Mouse (Mus musculus): ENCODE results near the gene Zfp668. TPM values are rescaled to one million over a fixed set of nuclear protein-coding genes. Genes with fewer than 3 reads are reported as not detected.

The Zfp668 gene
- 11.2 and 11.3 TPM in 2 replicates for polyA plus RNA-seq (2016; fragmentation: Nextera tagmentation; extraction: Ambion mirVana)

GRCm38 (mm10) chr7:127876467-127877348, at the start of gene Zfp668:
TSS of gene Zfp668 (minus strand) at chr7:127876828.
- H3K36me3 ChIP-seq = peaks cover 62% of the 10 kb centered on the region
- H3K9ac ChIP-seq = peak within 1 kb of the TSS; percentile 98
- H3K4me2 ChIP-seq = peak within 1 kb of the TSS; percentile 89
- WGBS (ENCODE audit: insufficient replicate concordance) = under 1% methylated on average over 60 of the region's 60 CpGs
- H3K4me3 ChIP-seq = peak within 1 kb of the TSS; percentile 97
- H3K4me1 ChIP-seq = peaks cover 42% of the 10 kb centered on the region
- H3K9me3 ChIP-seq (replicated peaks) = peaks cover 40% of the 10 kb centered on the region
- no peaks in the 10 kb centered on the region for H3K27me3 ChIP-seq (replicated peaks)
- peak within 1 kb of the TSS; percentile 97 for H3K27ac ChIP-seq
- peak; percentile 76 for ATAC-seq

GRCm38 (mm10) chr7:127926066-127926465, 49.4 kb upstream of the Zfp668 start:
- Histone ChIP-seq H3K9ac (no peak overlapping the region), H3K4me1 (peaks cover 46% of the 10 kb centered on the region), H3K27me3 (replicated peaks) (peaks cover 8% of the 10 kb centered on the region), H3K9me3 (replicated peaks) (no peaks in the 10 kb centered on the region), H3K4me2 (no peak overlapping the region), H3K27ac (no peak overlapping the region), H3K36me3 (peaks cover 33% of the 10 kb centered on the region), H3K4me3 (no peak overlapping the region)
- 80% methylated on average over 8 of the region's 8 CpGs for WGBS (ENCODE audit: insufficient replicate concordance)
- no peak for ATAC-seq

- Histone ChIP-seq H3K27me3 (replicated peaks) (peaks cover 8% of the 10 kb centered on the region), H3K27ac (no peak overlapping the region), H3K36me3 (peaks cover 36% of the 10 kb centered on the region), H3K4me1 (peaks cover 44% of the 10 kb centered on the region), H3K9me3 (replicated peaks) (no peaks in the 10 kb centered on the region), H3K4me2 (no peak overlapping the region), H3K4me3 (no peak overlapping the region), H3K9ac (no peak overlapping the region)
- ATAC-seq = no peak
- WGBS (ENCODE audit: insufficient replicate concordance) = 71% methylated on average over 5 of the region's 5 CpGs
These were observed 48.6 kb upstream of the Zfp668 start for GRCm38 (mm10) chr7:127925252-127925651.

GRCm38 (mm10) chr7:127923714-127924113, 47.1 kb upstream of the Zfp668 start:
- H3K4me2 ChIP-seq = no peak overlapping the region
- no peak overlapping the region for H3K9ac ChIP-seq
- H3K27me3 ChIP-seq (replicated peaks) = peaks cover 6% of the 10 kb centered on the region
- 80% methylated on average over 5 of the region's 5 CpGs for WGBS (ENCODE audit: insufficient replicate concordance)
- peaks cover 43% of the 10 kb centered on the region for H3K36me3 ChIP-seq
- no peak overlapping the region for H3K4me3 ChIP-seq
- no peak overlapping the region for H3K27ac ChIP-seq
- H3K4me1 ChIP-seq = peaks cover 42% of the 10 kb centered on the region
- no peaks in the 10 kb centered on the region for H3K9me3 ChIP-seq (replicated peaks)
- ATAC-seq = no peak

- 50% methylated on average over 6 of the region's 6 CpGs for WGBS (ENCODE audit: insufficient replicate concordance)
- peaks cover 39% of the 10 kb centered on the region for H3K4me1 ChIP-seq
- peaks cover under 1% of the 10 kb centered on the region; the same call in 1 of the 2 replicates for H3K27me3 ChIP-seq (replicated peaks)
- no peak overlapping the region for H3K4me3 ChIP-seq
- H3K36me3 ChIP-seq = peaks cover 52% of the 10 kb centered on the region
- H3K9me3 ChIP-seq (replicated peaks) = no peaks in the 10 kb centered on the region
- H3K27ac ChIP-seq = peak overlapping the region; percentile 58
- H3K9ac ChIP-seq = no peak overlapping the region
- no peak overlapping the region for H3K4me2 ChIP-seq
- no peak for ATAC-seq
These were observed 46.0 kb upstream of the Zfp668 start for GRCm38 (mm10) chr7:127922451-127923275.

GRCm38 (mm10) chr7:127921516-127921915, 44.9 kb upstream of the Zfp668 start:
- H3K36me3 ChIP-seq = peaks cover 59% of the 10 kb centered on the region
- H3K4me1 ChIP-seq = peaks cover 39% of the 10 kb centered on the region
- no peaks in the 10 kb centered on the region for H3K9me3 ChIP-seq (replicated peaks)
- no peak overlapping the region for H3K4me2 ChIP-seq
- no peak overlapping the region for H3K4me3 ChIP-seq
- H3K27ac ChIP-seq = no peak overlapping the region
- H3K9ac ChIP-seq = no peak overlapping the region
- H3K27me3 ChIP-seq (replicated peaks) = no peaks in the 10 kb centered on the region
- WGBS (ENCODE audit: insufficient replicate concordance) = 56% methylated on average over 8 of the region's 8 CpGs
- no peak for ATAC-seq

- no peaks in the 10 kb centered on the region for H3K9me3 ChIP-seq (replicated peaks)
- H3K4me1 ChIP-seq = peaks cover 41% of the 10 kb centered on the region
- H3K27ac ChIP-seq = no peak overlapping the region
- no peak overlapping the region for H3K4me2 ChIP-seq
- peaks cover 56% of the 10 kb centered on the region for H3K36me3 ChIP-seq
- H3K4me3 ChIP-seq = no peak overlapping the region
- no peak overlapping the region for H3K9ac ChIP-seq
- WGBS (ENCODE audit: insufficient replicate concordance) = 70% methylated on average over 7 of the region's 7 CpGs
- no peaks in the 10 kb centered on the region for H3K27me3 ChIP-seq (replicated peaks)
- ATAC-seq = peak; percentile 2; the same call in 1 of the 2 replicates
These were observed 42.7 kb upstream of the Zfp668 start for GRCm38 (mm10) chr7:127919290-127919689.

GRCm38 (mm10) chr7:127918203-127918602, 41.6 kb upstream of the Zfp668 start:
- H3K27ac ChIP-seq = no peak overlapping the region
- no peak overlapping the region for H3K4me2 ChIP-seq
- peaks cover 41% of the 10 kb centered on the region for H3K4me1 ChIP-seq
- no peak overlapping the region for H3K9ac ChIP-seq
- no peaks in the 10 kb centered on the region for H3K9me3 ChIP-seq (replicated peaks)
- 39% methylated on average over 3 of the region's 3 CpGs for WGBS (ENCODE audit: insufficient replicate concordance)
- H3K36me3 ChIP-seq = peaks cover 56% of the 10 kb centered on the region
- H3K4me3 ChIP-seq = no peak overlapping the region
- no peaks in the 10 kb centered on the region for H3K27me3 ChIP-seq (replicated peaks)
- no peak for ATAC-seq

GRCm38 (mm10) chr7:127915293-127915692, 38.7 kb upstream of the Zfp668 start:
- no peaks in the 10 kb centered on the region for H3K9me3 ChIP-seq (replicated peaks)
- 84% methylated on average over 12 of the region's 12 CpGs for WGBS (ENCODE audit: insufficient replicate concordance)

GRCm38 (mm10) chr7:127912938-127913337, 36.3 kb upstream of the Zfp668 start:
- 5% methylated on average over 4 of the region's 4 CpGs for WGBS (ENCODE audit: insufficient replicate concordance)
- Histone ChIP-seq H3K4me2 (peak overlapping the region; percentile 82), H3K36me3 (peaks cover 52% of the 10 kb centered on the region), H3K9ac (peak overlapping the region; percentile 84), H3K4me3 (peak overlapping the region; percentile 91), H3K4me1 (peaks cover 21% of the 10 kb centered on the region), H3K27me3 (replicated peaks) (no peaks in the 10 kb centered on the region), H3K27ac (peak overlapping the region; percentile 86), H3K9me3 (replicated peaks) (no peaks in the 10 kb centered on the region)
- no peak for ATAC-seq

More at GRCm38 (mm10) chr7:127915293-127915692, 38.7 kb upstream of the Zfp668 start:
- Histone ChIP-seq H3K36me3 (peaks cover 45% of the 10 kb centered on the region), H3K9ac (no peak overlapping the region), H3K27ac (no peak overlapping the region), H3K27me3 (replicated peaks) (no peaks in the 10 kb centered on the region), H3K4me2 (no peak overlapping the region), H3K4me1 (peaks cover 37% of the 10 kb centered on the region), H3K4me3 (no peak overlapping the region)
- ATAC-seq = no peak

- Histone ChIP-seq H3K9ac (peak within 1 kb of the TSS; percentile 84), H3K36me3 (peaks cover 54% of the 10 kb centered on the region), H3K4me1 (peaks cover 21% of the 10 kb centered on the region), H3K4me2 (peak within 1 kb of the TSS; percentile 82), H3K9me3 (replicated peaks) (no peaks in the 10 kb centered on the region), H3K4me3 (peak within 1 kb of the TSS; percentile 91), H3K27me3 (replicated peaks) (no peaks in the 10 kb centered on the region), H3K27ac (peak within 1 kb of the TSS; percentile 86)
- peak; percentile 97 for ATAC-seq
- under 1% methylated on average over 40 of the region's 40 CpGs for WGBS (ENCODE audit: insufficient replicate concordance)
These were observed 35.7 kb upstream of the Zfp668 start, which contains the start of gene Kat8 for GRCm38 (mm10) chr7:127912190-127912871. TSS of gene Kat8 (plus strand) at chr7:127912516.
